Mouse (Mus musculus): ENCODE measurements around the gene Rps6ka1.
"Not testable (repeated sequence)": the region's sequence is repeated elsewhere in the genome, so short reads cannot be mapped to it uniquely, and the experiment has no call there.

Rps6ka1 gene

GRCm38 (mm10) chr4:133887672-133888453 is at the start of gene Rps6ka1:
Gene Rps6ka1, minus strand, starts transcription at chr4:133887797.
- peak; percentile 89 for DNase-seq (ENCODE audit: low read depth, low spot score)

DNA sequence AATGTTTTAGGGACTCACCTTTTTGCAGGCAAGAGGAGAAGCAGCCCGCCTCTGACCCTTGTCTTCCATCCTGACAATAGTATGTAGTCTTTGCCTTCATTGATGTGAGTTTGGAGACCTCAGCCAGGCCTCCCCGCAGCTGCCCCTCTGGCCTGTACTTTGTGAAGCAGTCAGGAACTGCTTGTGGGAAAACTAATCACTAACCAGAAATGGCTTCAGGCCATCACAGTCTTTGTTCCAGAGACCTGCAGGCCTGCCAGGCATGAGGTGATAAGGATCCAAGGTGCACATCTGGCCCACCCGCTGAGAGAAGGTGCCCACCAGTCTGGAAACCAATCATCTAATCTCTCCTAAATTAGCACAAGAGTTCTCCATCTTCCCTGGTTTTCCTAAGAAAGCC is 44.2 kb upstream of the Rps6ka1 start:
- no peak for DNase-seq (ENCODE audit: low read depth, low spot score)

GRCm38 (mm10) chr4:133931349-133931748 is 43.8 kb upstream of the Rps6ka1 start:
- DNase-seq (ENCODE audit: low read depth, low spot score) = peak; percentile 39

GRCm38 (mm10) chr4:133929278-133929670 is 41.7 kb upstream of the Rps6ka1 start:
- no peak for DNase-seq (ENCODE audit: low read depth, low spot score)

DNA sequence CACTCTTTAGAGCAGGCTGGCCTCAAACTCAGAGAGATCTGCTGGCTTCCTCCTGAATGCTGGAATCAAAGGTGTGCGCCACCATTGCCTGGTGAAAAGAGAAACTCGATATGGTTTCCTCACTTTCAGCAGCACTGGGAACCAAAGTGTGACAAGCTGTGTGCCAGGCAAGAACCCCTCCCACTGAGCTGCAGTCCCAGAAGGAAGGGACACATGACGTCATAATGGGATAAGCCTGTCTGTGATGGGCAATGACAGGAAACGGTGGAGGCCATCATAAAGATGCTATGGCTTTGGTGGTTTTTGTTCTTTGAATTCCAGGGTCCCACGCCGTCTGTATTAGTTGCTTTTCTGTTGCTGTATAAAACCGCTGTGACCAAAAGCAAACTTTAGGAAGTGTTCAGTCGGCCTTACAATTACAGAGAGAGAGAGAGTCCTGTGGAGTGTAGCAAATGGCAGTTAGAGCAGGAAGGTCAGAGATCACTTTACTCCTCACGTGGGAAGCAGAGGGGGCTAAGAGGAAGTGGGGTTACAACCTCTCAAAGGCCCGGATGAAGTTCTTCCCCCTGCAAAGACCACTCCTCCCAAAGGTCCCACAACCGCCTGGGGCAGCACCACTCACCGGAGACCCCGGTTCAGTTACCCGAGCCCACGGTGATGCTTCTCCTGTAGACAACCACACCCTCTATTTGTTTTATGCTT is 41.1 kb upstream of the Rps6ka1 start:
- peak; percentile 56 for DNase-seq (ENCODE audit: low read depth, low spot score)

DNA sequence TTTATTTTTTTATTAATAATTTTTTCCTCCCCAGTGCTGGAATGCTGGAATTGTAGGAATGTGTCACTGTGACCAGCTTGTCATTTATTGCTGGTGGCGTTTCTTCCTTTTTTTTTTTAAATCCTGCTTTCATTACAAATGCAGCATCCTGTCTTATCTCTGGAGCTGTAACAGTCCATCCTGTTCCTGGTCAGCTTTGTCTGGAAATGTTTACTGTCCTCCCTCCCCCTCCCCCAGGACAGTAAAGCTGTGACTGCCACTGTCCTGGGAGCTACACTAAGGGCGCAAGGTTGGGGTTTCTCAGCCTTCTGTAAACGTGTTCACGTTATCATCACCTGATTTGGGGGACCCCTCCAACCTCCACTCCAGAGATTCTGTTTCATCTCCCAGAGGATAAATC is 37.6 kb upstream of the Rps6ka1 start:
- no peak for DNase-seq (ENCODE audit: low read depth, low spot score)

DNA sequence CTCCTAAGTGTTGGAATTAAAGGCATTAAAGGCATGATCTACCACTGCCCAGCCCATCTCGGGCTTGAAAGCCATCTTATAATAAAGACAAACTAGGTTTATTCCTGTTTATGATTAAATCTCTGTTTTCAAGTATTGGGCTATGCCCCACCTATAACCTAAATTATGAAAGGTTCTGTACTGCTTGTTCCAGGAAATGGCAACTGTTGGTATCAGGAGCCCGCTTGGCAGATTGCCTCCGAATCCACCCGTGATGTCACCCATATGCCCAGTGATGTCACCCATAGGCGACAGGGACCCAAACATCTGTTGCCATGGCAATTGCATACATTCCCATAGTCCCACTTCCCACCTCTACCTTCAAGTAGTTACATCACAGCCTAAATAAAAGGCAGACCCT is 36.1 kb upstream of the Rps6ka1 start:
- no peak for DNase-seq (ENCODE audit: low read depth, low spot score)

- DNase-seq (ENCODE audit: low read depth, low spot score) = not testable (repeated sequence)
Measured at GRCm38 (mm10) chr4:133918093-133918825, 30.7 kb upstream of the Rps6ka1 start.

DNA sequence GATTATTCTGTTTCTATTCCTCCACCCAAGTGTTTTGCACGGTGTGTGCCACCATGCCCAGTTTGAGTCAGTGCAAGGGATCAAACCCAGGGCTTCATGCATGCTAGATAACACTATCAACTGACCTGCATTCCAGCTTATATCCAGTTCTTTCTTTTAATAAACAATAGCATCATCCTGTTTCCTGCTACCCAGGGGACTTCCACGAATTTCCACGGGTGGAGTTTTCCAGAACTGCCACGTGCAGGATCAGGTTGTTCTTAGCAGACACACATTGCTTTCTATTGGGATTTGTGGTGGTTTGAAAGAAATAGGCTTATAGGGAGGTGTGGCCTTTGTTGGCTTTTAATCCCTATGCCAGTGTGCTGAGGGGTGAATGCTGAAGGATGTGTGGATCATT is 24.4 kb upstream of the Rps6ka1 start:
- no peak for DNase-seq (ENCODE audit: low read depth, low spot score)

DNA sequence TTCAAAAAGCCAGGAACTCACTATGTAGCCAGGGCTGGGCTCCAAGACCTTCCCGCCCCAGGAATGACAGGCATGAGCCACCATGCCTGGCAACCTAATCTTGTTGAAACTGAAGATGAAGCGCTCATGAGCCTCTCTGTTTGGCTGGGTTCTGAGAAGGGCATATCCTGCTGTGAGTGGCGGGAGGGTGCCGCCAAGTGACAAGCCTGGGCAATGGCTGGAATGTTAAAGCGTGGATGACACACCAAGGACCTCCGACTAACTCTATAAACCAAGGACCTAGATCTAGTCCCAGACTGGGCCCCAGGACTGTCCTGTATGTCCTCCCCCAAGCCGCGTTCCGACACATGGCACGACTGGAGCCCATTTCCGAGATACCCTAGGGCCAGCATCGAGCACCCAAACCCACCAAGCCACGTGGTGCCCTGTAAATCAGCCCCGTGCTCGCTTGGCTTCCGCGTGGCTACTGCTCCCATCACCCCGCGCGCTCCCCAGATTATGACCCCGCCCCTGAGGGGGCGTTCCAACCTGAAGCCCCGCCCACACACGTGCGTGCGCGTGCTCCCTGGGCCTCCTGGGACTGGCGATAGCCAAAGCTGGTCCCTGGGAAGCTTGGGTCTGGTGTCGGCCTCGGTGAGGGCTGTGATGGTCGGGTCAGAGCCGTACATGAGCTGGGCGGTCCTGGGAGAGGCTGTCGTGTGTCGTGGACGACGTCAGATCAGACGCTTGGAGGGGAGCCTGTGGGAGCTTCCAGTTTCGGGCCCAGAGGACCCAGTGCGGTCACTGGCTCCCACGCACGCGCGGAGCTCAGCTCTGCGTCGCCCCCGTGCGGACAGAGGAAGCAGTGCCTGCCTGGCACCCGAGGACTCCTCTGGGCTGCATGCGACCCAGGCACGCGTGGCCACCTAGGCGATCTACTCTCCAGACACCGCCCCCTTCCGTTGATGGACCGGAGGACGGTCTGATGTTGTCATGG is 22.9 kb upstream of the Rps6ka1 start:
- DNase-seq (ENCODE audit: low read depth, low spot score) = peak; percentile 96

- DNase-seq (ENCODE audit: low read depth, low spot score) = no peak
Measured at GRCm38 (mm10) chr4:133908051-133908450, 20.5 kb upstream of the Rps6ka1 start.

- no peak for DNase-seq (ENCODE audit: low read depth, low spot score)
Measured at GRCm38 (mm10) chr4:133907086-133907485, 19.5 kb upstream of the Rps6ka1 start.

- not testable (repeated sequence) for DNase-seq (ENCODE audit: low read depth, low spot score)
Measured at GRCm38 (mm10) chr4:133906336-133906735, 18.7 kb upstream of the Rps6ka1 start.

DNA sequence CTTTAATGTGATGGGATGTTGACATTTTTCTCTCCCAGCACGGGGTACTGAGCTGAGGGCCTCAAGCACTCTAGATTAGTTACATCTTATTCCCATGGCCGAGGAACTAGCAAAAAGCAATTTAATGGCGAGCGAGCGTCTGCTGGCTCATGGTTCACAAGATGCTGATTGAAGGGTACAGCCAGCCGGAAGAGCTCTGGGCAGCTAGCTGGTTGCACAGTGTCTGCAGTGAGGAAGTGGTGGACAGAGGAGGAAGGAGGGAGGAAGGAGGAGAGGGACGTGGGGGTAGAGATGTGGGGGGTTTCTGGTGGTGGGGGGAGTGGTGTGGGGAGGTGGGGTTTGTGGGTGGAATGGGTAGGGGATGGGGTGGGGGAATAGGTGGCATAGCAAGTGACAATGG is 17.6 kb upstream of the Rps6ka1 start:
- DNase-seq (ENCODE audit: low read depth, low spot score) = no peak

DNA sequence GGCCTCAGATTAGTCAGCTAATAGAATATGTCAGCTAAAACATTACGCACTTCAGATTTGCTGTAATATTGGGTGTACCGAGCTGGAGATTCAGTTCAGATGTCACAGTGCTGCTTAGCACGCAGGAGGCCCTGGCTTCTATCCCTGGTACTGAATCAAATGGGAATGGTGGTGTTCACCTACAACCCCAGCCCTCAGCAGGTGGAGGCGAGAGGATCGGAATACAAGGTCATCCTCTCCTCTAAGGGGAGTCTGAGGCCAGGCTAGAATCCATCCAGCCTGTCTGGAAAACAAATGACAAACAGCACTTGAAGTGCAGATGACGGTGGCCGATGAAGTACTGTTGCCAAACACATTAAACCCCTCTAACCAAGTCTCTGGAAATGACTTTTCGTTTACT is 16.7 kb upstream of the Rps6ka1 start:
- no peak for DNase-seq (ENCODE audit: low read depth, low spot score)

GRCm38 (mm10) chr4:133903372-133903771 is 15.8 kb upstream of the Rps6ka1 start:
- no peak for DNase-seq (ENCODE audit: low read depth, low spot score)

GRCm38 (mm10) chr4:133902510-133902909 is 14.9 kb upstream of the Rps6ka1 start:
- DNase-seq (ENCODE audit: low read depth, low spot score) = no peak

GRCm38 (mm10) chr4:133900887-133901286 is 13.3 kb upstream of the Rps6ka1 start:
- DNase-seq (ENCODE audit: low read depth, low spot score) = no peak

GRCm38 (mm10) chr4:133900352-133900751 is 12.8 kb upstream of the Rps6ka1 start:
- no peak for DNase-seq (ENCODE audit: low read depth, low spot score)

DNA sequence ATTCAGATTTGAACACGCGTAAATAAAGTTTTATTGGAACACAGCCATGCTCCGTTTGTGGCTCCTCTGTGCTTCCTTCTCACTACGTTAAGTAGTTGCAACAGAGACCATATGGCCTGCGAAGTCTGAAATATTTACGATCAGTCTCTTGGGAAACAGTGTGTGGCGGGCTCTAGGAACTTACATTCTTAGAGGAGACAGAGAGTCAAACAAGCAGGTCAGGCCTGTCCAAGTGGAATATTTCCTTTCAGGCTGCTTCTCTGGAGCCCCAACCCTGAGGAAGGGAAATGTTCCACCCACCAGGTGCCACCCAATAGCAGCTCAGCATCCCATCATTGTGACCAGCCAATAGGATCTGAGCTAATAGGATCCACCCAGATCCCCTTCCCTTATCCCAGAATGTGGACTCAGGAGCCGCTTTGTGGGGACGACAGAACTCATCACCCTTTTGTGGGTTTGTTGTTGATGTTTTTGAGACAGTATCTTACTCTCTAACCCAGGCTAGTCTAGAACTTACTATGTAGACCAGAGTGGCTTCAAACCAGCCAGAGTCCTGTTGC is 11.7 kb upstream of the Rps6ka1 start:
- DNase-seq (ENCODE audit: low read depth, low spot score) = peak; percentile 66

- DNase-seq (ENCODE audit: low read depth, low spot score) = no peak
Measured at GRCm38 (mm10) chr4:133898151-133898550, 10.6 kb upstream of the Rps6ka1 start.

All from mesoderm, embryonic 11.5 days (tissue).